Mouse (Mus musculus) kidney, adult 8-10 months (tissue): Measurements from ENCODE around the gene Rhov.

Experiments used
- DNase-seq, 2 experiments: peaks; one replicate each; pipeline ENCODE4 v3.0.0; 2022

The Rhov gene

GRCm38 (mm10) chr2:119289014-119289416 is 17.9 kb upstream of the Rhov start:
- peak in 1 of 2 experiments; percentile 36 for DNase-seq

- DNase-seq: peak; percentile 95 to 98
Measured at GRCm38 (mm10) chr2:119288270-119288882, 17.3 kb upstream of the Rhov start, which contains the start of gene Vps18. Vps18 (plus strand) TSS chr2:119288740.

GRCm38 (mm10) chr2:119287372-119287771 is 16.3 kb upstream of the Rhov start:
- DNase-seq: no peak

GRCm38 (mm10) chr2:119281899-119282565 is 11.0 kb upstream of the Rhov start:
- DNase-seq: no peak

- DNase-seq: no peak
Measured at GRCm38 (mm10) chr2:119277810-119278209, 6.7 kb upstream of the Rhov start.

- no peak for DNase-seq
Measured at GRCm38 (mm10) chr2:119276926-119277325, 5.9 kb upstream of the Rhov start.

- DNase-seq: peak; percentile 61 to 75
Measured at GRCm38 (mm10) chr2:119274126-119274525, 3.1 kb upstream of the Rhov start.

GRCm38 (mm10) chr2:119270286-119270642 is 808 bp downstream of the Rhov start:
- peak in 1 of 2 experiments; percentile 46 for DNase-seq

GRCm38 (mm10) chr2:119263813-119264212 is 7.3 kb downstream of the Rhov start:
- no peak for DNase-seq

GRCm38 (mm10) chr2:119262978-119263377 is 8.1 kb downstream of the Rhov start:
- DNase-seq: peak; percentile 80 to 82

GRCm38 (mm10) chr2:119261326-119261725 is 9.7 kb downstream of the Rhov start:
- DNase-seq: no peak

GRCm38 (mm10) chr2:119260518-119260917 is 10.6 kb downstream of the Rhov start:
- no peak for DNase-seq

- no peak for DNase-seq
Measured at GRCm38 (mm10) chr2:119254976-119255375, 16.1 kb downstream of the Rhov start.

- DNase-seq: peak; percentile 90 to 91
Measured at GRCm38 (mm10) chr2:119250826-119251478, 20.1 kb downstream of the Rhov start.

GRCm38 (mm10) chr2:119250377-119250776 is 20.7 kb downstream of the Rhov start:
- no peak for DNase-seq

- DNase-seq: peak in 1 of 2 experiments; percentile 56
Measured at GRCm38 (mm10) chr2:119249592-119250061, 21.4 kb downstream of the Rhov start.

GRCm38 (mm10) chr2:119247904-119248303 is 23.2 kb downstream of the Rhov start:
- DNase-seq: no peak

- DNase-seq: no peak
Measured at GRCm38 (mm10) chr2:119245246-119245645, 25.8 kb downstream of the Rhov start.

GRCm38 (mm10) chr2:119242548-119242947 is 28.5 kb downstream of the Rhov start:
- DNase-seq: peak; percentile 61 to 81

GRCm38 (mm10) chr2:119240819-119241186 is 30.3 kb downstream of the Rhov start:
- no peak for DNase-seq

GRCm38 (mm10) chr2:119240075-119240818 is 30.8 kb downstream of the Rhov start:
- no peak for DNase-seq

GRCm38 (mm10) chr2:119238671-119239070 is 32.4 kb downstream of the Rhov start:
- DNase-seq: peak; percentile 49 to 61

GRCm38 (mm10) chr2:119237871-119238220 is 33.2 kb downstream of the Rhov start:
- no peak for DNase-seq
